Mouse (Mus musculus): ENCODE data around the gene Mrc2. TPM values are rescaled to one million over a fixed set of nuclear protein-coding genes. Genes with fewer than 3 reads are reported as not detected.

Gene Mrc2
- polyA plus RNA-seq, 1 experiment from 2014 or later = 9.9 TPM

DNA sequence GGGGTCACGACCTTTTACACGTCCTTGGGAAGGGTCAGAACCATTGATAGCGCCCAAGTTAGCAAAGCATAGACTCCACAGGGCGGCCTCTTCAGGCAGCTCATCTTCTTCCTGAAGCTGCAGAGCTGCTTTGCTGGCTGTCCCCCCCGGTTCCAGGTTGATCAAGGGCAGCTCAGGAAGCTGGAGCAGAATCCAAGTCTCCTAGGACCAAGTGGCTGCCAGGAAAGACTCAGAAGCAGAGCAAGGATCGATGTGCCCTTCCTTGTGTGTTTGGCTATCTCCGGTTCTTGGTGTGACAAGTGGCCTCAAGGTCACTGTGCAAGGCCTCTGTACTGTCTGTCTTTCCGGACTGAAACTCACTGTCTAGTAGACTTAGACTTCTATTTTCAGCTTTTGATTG, 81.4 kb downstream of the Mrc2 start:
- Histone ChIP-seq H3K4me3 (replicated peaks) (no peak overlapping the region), H3K9me3 (no peaks in the 10 kb centered on the region), H3K9ac (no peak overlapping the region), H3K27ac (no peak overlapping the region), H3K4me2 (replicated peaks) (no peak overlapping the region), H3K36me3 (no peaks in the 10 kb centered on the region), H3K27me3 (replicated peaks) (no peaks in the 10 kb centered on the region), H3K4me1 (replicated peaks) (no peaks in the 10 kb centered on the region)
- 75% methylated on average over 8 of the region's 8 CpGs for WGBS
- ATAC-seq = no peak

DNA sequence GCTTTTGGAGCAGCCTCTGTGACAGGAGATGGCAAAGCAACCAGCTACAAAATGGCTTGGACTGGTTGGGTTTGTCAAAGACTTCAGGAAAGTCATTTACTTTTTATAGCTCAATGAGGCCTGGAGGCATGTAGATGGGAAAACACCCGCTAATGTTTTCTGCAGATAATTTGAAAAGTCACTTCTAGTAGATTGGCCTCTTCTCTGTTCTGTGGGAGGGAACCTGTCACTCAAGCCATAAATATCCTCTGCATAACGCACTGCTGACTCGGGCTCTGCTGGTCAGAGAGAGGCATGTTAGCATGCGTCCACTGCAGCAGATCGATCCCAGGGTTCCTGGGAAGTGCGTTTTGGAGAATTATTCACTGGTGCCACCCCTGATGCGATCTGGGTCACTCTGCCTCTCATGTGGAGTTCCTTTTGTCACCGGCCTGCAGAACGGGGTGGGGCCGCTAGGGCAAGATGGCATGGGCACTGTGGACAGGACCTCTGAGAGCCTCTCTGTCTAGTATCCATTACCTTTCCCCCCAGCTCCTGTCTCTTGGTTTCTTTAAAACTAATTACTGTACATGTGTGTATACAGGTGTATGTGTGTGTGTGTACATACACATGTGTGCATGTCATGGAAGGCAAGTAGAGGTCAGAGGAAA, 82.2 kb downstream of the Mrc2 start:
- Histone ChIP-seq H3K4me1 (replicated peaks) (no peaks in the 10 kb centered on the region), H3K4me2 (replicated peaks) (no peak overlapping the region), H3K27ac (no peak overlapping the region), H3K9me3 (no peaks in the 10 kb centered on the region), H3K4me3 (replicated peaks) (no peak overlapping the region), H3K9ac (no peak overlapping the region), H3K27me3 (replicated peaks) (no peaks in the 10 kb centered on the region), H3K36me3 (no peaks in the 10 kb centered on the region)
- 63% methylated on average over 10 of the region's 10 CpGs for WGBS
- ATAC-seq = no peak

- ATAC-seq = no peak
- Histone ChIP-seq H3K9me3 (no peaks in the 10 kb centered on the region), H3K9ac (no peak overlapping the region), H3K36me3 (no peaks in the 10 kb centered on the region), H3K27ac (no peak overlapping the region), H3K27me3 (replicated peaks) (no peaks in the 10 kb centered on the region), H3K4me3 (replicated peaks) (no peak overlapping the region), H3K4me2 (replicated peaks) (no peak overlapping the region), H3K4me1 (replicated peaks) (no peaks in the 10 kb centered on the region)
- 85% methylated on average over 1 of the region's 1 CpGs for WGBS
Observed at GRCm38 (mm10) chr11:105375821-105376235, 83.4 kb downstream of the Mrc2 start.

- Histone ChIP-seq H3K36me3 (no peaks in the 10 kb centered on the region), H3K4me1 (replicated peaks) (no peaks in the 10 kb centered on the region), H3K4me3 (replicated peaks) (no peak overlapping the region), H3K4me2 (replicated peaks) (no peak overlapping the region), H3K27ac (no peak overlapping the region), H3K9ac (no peak overlapping the region), H3K9me3 (no peaks in the 10 kb centered on the region), H3K27me3 (replicated peaks) (no peaks in the 10 kb centered on the region)
- no peak for ATAC-seq
- WGBS = 93% methylated on average over 9 of the region's 9 CpGs
Observed at GRCm38 (mm10) chr11:105385266-105385665, 92.8 kb downstream of the Mrc2 start.

DNA sequence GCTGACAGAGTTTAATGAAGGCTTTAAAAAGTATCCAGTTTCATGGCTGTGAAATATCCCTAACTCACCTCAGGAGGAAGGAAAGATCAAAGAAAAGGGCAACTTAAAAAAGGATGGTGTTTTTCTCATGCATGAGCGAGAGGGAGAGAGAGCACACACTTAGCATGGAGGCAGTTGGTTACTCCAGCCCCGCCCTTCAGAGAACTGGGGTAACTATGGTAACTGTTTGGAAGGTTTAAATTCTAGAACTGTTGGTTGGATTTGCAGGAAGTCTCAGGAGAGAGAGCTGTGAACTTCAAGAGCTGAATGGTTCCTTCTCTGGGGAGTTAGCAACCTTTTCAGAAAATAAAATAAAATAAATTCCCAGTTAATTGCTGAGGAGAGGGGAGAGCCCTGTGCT, 96.2 kb downstream of the Mrc2 start:
- Histone ChIP-seq H3K9ac (no peak overlapping the region), H3K9me3 (no peaks in the 10 kb centered on the region), H3K4me2 (replicated peaks) (no peak overlapping the region), H3K4me3 (replicated peaks) (no peak overlapping the region), H3K4me1 (replicated peaks) (no peaks in the 10 kb centered on the region), H3K27ac (no peak overlapping the region), H3K27me3 (replicated peaks) (no peaks in the 10 kb centered on the region), H3K36me3 (no peaks in the 10 kb centered on the region)
- 42% methylated on average over 2 of the region's 2 CpGs for WGBS
- ATAC-seq = no peak

GRCm38 (mm10) chr11:105390290-105390689, 97.8 kb downstream of the Mrc2 start:
- no peak for ATAC-seq
- no peaks in the 10 kb centered on the region for H3K9me3 ChIP-seq
- no peak overlapping the region for H3K27ac ChIP-seq
- no peaks in the 10 kb centered on the region for H3K27me3 ChIP-seq (replicated peaks)
- H3K4me3 ChIP-seq (replicated peaks) = no peak overlapping the region
- H3K9ac ChIP-seq = no peak overlapping the region
- 84% methylated on average over 7 of the region's 7 CpGs for WGBS
- H3K4me2 ChIP-seq (replicated peaks) = no peak overlapping the region
- H3K36me3 ChIP-seq = no peaks in the 10 kb centered on the region
- no peaks in the 10 kb centered on the region for H3K4me1 ChIP-seq (replicated peaks)

Other genes with a start within 250 kb of the Mrc2 start
- gene Efcab3, start 229.1 kb upstream of the Mrc2 start, polyA plus RNA-seq (2015; fragmentation: Nextera tagmentation; extraction: Ambion mirVana) = 0.28 and 0.64 TPM in 2 replicates
- 36.2 and 38.0 TPM in 2 replicates for gene Mettl2, start 166.2 kb upstream of the Mrc2 start, polyA plus RNA-seq (2015; fragmentation: Nextera tagmentation; extraction: Ambion mirVana)
- gene Gm10842, start 145.8 kb upstream of the Mrc2 start, polyA plus RNA-seq (2015; fragmentation: Nextera tagmentation; extraction: Ambion mirVana) = not detected in 2 replicates
- gene Tlk2, start 113.8 kb upstream of the Mrc2 start, polyA plus RNA-seq (2015; fragmentation: Nextera tagmentation; extraction: Ambion mirVana) = 12.7 and 16.0 TPM in 2 replicates
- not detected in 2 replicates for gene March10, start 164.1 kb downstream of the Mrc2 start, polyA plus RNA-seq (2015; fragmentation: Nextera tagmentation; extraction: Ambion mirVana)

All from intestine, embryonic 15.5 days (tissue).